Comparison of ENCODE assay signal across 7 mouse cellular contexts in genomic region chr2:136148999-136149398, GRCm38 (mm10).
A peak's percentile ranks its signal among the peaks of the same experiment; 100 is the strongest.
DNase-seq lines count a peak whose midpoint lies in the region; ATAC-seq lines count a peak whose summit lies in the region.

No protein-coding gene starts in this region.

- WGBS in intestine, embryonic 16.5 days: 3% methylated on average over 6 of the region's 6 CpGs
- WGBS in midbrain, embryonic 11.5 days: 7% methylated on average over 6 of the region's 6 CpGs

- H3K27ac ChIP-seq in intestine, embryonic 16.5 days (ENCODE audit: low read length): no peak overlapping the region
- H3K27ac ChIP-seq in midbrain, embryonic 11.5 days (ENCODE audit: low read depth, low read length): no peak overlapping the region

- peak; percentile 70 to 72 for DNase-seq in adrenal gland, adult 18-20 months (ENCODE audit: low spot score in 2 of 2)
- DNase-seq in gastrocnemius, postnatal 36 days: peak; percentile 40 to 50
- DNase-seq in left cerebral cortex, postnatal 14 days (ENCODE audit: low spot score in 2 of 2): peak; percentile 87
- DNase-seq in midbrain, embryonic 11.5 days (ENCODE audit: low spot score, missing footprints): peak; percentile 99
- DNase-seq in skeletal muscle tissue, adult 2 months (ENCODE audit: low read depth, low spot score): peak; percentile 19

- H3K4me1 ChIP-seq in intestine, embryonic 16.5 days (ENCODE audit: control insufficient read depth, insufficient read depth, low read length): no peaks in the 10 kb centered on the region
- no peaks in the 10 kb centered on the region for H3K4me1 ChIP-seq in midbrain, embryonic 11.5 days (ENCODE audit: control insufficient read depth, insufficient read depth, low read length)

- H3K9me3 ChIP-seq in intestine, embryonic 16.5 days (ENCODE audit: control insufficient read depth, low read length): no peaks in the 10 kb centered on the region
- H3K9me3 ChIP-seq in midbrain, embryonic 11.5 days (ENCODE audit: control insufficient read depth, low read length): no peaks in the 10 kb centered on the region

- no peaks in the 10 kb centered on the region for H3K36me3 ChIP-seq in intestine, embryonic 16.5 days (ENCODE audit: control insufficient read depth, insufficient read depth, low read length)
- no peaks in the 10 kb centered on the region for H3K36me3 ChIP-seq in midbrain, embryonic 11.5 days (ENCODE audit: control insufficient read depth, insufficient read depth, low read length)

- peak; percentile 94 for ATAC-seq in common myeloid progenitor, adult 5-6 weeks (replicated peaks; ENCODE audit: low read depth, poor library complexity, severe bottlenecking)
- peak; percentile 86 for ATAC-seq in intestine, embryonic 16.5 days
- peak; percentile 91 for ATAC-seq in midbrain, embryonic 11.5 days (ENCODE audit: low FRiP score)

- H3K4me2 ChIP-seq in intestine, embryonic 16.5 days (ENCODE audit: low read depth, low read length): no peak overlapping the region
- H3K4me2 ChIP-seq in midbrain, embryonic 11.5 days: no peak overlapping the region; the same call in 1 of the 2 replicates

- no peak overlapping the region for H3K4me3 ChIP-seq in intestine, embryonic 16.5 days (ENCODE audit: low read length)
- no peak overlapping the region for H3K4me3 ChIP-seq in midbrain, embryonic 11.5 days (ENCODE audit: low read depth, low read length)

- H3K27me3 ChIP-seq in intestine, embryonic 16.5 days (replicated peaks; ENCODE audit: control insufficient read depth, insufficient read depth, low read length): no peaks in the 10 kb centered on the region
- no peaks in the 10 kb centered on the region for H3K27me3 ChIP-seq in midbrain, embryonic 11.5 days (ENCODE audit: control insufficient read depth, insufficient read depth, low read length)

- H3K9ac ChIP-seq in intestine, embryonic 16.5 days (ENCODE audit: low read depth, low read length): no peak overlapping the region
- no peak overlapping the region for H3K9ac ChIP-seq in midbrain, embryonic 11.5 days (ENCODE audit: low read length)

- intact Hi-C loops in gastrocnemius, postnatal 36 days (cut with DNase I): loop anchor here (1.0 kb wide), 1 partner anchor 300 kb away; no protein-coding TSS in a partner anchor
- intact Hi-C loops in left cerebral cortex, postnatal 14 days (cut with DNase I): loop anchor here (2.0 to 10.0 kb wide), 3 partner anchors 300 to 736 kb away; partner anchors contain the start of gene AL731706.2

Comparison
In these comparisons a context has a peak if more than half of its experiments do, and no peak if none do; other contexts are left out.
1. DNase-seq: peak in every context shown above with its lines; median percentile 99 in midbrain, embryonic 11.5 days; 87 in left cerebral cortex, postnatal 14 days; 71 in adrenal gland, adult 18-20 months; 45 in gastrocnemius, postnatal 36 days; 19 in skeletal muscle tissue, adult 2 months.